ENCODE assay signal across 9 mouse cellular contexts in the genomic region with DNA sequence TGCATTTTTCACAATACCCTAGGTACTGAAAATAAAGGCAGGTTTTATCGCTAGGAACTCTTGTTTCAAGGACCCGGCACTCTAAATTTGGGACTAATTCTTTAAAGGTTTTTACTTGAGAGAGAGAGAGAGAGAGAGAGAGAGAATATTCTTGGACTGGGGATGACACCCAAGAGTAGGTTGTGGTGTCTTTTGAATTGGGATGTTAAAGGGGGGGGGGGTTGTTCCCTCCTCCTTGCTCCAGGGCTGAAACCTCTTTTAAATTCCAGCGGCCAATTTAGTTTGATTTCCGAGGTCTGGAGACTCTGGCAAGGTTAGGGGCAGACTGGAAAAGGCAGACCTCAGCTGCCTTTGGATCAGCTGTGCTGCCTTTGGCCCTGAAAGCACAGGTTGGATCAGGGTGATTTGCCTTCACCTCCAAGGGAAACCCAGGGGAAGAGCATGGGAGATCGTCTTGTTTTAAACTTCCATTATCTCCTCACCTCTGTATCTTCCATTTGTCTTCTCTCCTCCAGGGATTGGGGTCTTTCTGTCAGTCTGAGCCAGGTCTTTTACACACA.
DNase-seq lines count a peak whose midpoint lies in the region; ATAC-seq and TF ChIP-seq lines count a peak whose summit lies in the region.
"Had no signal": no experiment of that assay in that cellular context is flagged by ENCODE, and none has a peak within 500 bp of the region (broad histone marks: within the 10 kb centered on the region; RNA-seq: fewer than 3 reads in every experiment).

No protein-coding gene starts in this region.

- H3K4me2 ChIP-seq in heart, embryonic 11.5 days, result peak overlapping the region; percentile 47; the same call in 1 of the 2 replicates
- H3K4me2 ChIP-seq in embryonic facial prominence, embryonic 13.5 days, result peak overlapping the region; percentile 82
- H3K4me2 ChIP-seq in limb, embryonic 14.5 days (replicated peaks; ENCODE audit: low read depth, low read length, severe bottlenecking), result peak overlapping the region; percentile 36

- 4% methylated on average over 5 of the region's 5 CpGs for WGBS in heart, embryonic 11.5 days (ENCODE audit: insufficient replicate concordance)
- 4% methylated on average over 5 of the region's 5 CpGs for WGBS in embryonic facial prominence, embryonic 13.5 days
- 5% methylated on average over 5 of the region's 5 CpGs for WGBS in limb, embryonic 14.5 days

- H3K27ac ChIP-seq in heart, embryonic 11.5 days (ENCODE audit: low read depth, low read length), result no peak overlapping the region
- peak overlapping the region; percentile 51; the same call in 1 of the 2 replicates for H3K27ac ChIP-seq in embryonic facial prominence, embryonic 13.5 days
- peak overlapping the region; percentile 49 for H3K27ac ChIP-seq in limb, embryonic 14.5 days (replicated peaks; ENCODE audit: low read depth, low read length)

- no peaks in the 10 kb centered on the region for H3K9me3 ChIP-seq in heart, embryonic 11.5 days (replicated peaks; ENCODE audit: control insufficient read depth, low read length)
- no peaks in the 10 kb centered on the region for H3K9me3 ChIP-seq in E14TG2a.4 (ENCODE audit: low read length)
- H3K9me3 ChIP-seq in embryonic facial prominence, embryonic 13.5 days, result no peaks in the 10 kb centered on the region
- H3K9me3 ChIP-seq in limb, embryonic 14.5 days (ENCODE audit: control insufficient read depth, low read length), result no peaks in the 10 kb centered on the region

- no peak for ATAC-seq in heart, embryonic 11.5 days (replicated peaks; ENCODE audit: insufficient number of reproducible peaks, low FRiP score, low TSS enrichment)
- ATAC-seq in embryonic facial prominence, embryonic 13.5 days (ENCODE audit: insufficient number of reproducible peaks, insufficient read depth, low FRiP score, low TSS enrichment, low read depth), result no peak
- ATAC-seq in limb, embryonic 14.5 days (ENCODE audit: low FRiP score, low read depth), result no peak
- no peak for ATAC-seq in activated CD4-positive, CD25-positive, alpha-beta regulatory T cell, adult 4 months
- ATAC-seq: lung, postnatal 0 days had no signal

- no peaks in the 10 kb centered on the region for H3K36me3 ChIP-seq in heart, embryonic 11.5 days (ENCODE audit: control insufficient read depth, insufficient read depth, low read length)
- no peaks in the 10 kb centered on the region for H3K36me3 ChIP-seq in E14TG2a.4 (ENCODE audit: insufficient read depth, low read length)
- no peaks in the 10 kb centered on the region for H3K36me3 ChIP-seq in embryonic facial prominence, embryonic 13.5 days
- H3K36me3 ChIP-seq in limb, embryonic 14.5 days (ENCODE audit: control insufficient read depth, insufficient read depth, low read length), result no peaks in the 10 kb centered on the region

- no peak for TF ChIP-seq CTCF in E14TG2a.4 (conservative IDR thresholded peaks at IDR 0.05; ENCODE audit: low read length)

- H3K4me3 ChIP-seq in heart, embryonic 11.5 days (ENCODE audit: low read depth, low read length), result no peak overlapping the region
- 0 out of 2 replicates have a peak overlapping the region, but pooled peaks have one; percentile 20 for H3K4me3 ChIP-seq in E14TG2a.4 (replicated peaks; ENCODE audit: low read length)
- H3K4me3 ChIP-seq in embryonic facial prominence, embryonic 13.5 days, result peak overlapping the region; percentile 23
- H3K4me3 ChIP-seq in limb, embryonic 14.5 days (replicated peaks; ENCODE audit: low read length), result 0 out of 2 replicates have a peak overlapping the region, but pooled peaks have one; percentile 11

- DNase-seq in heart, postnatal 4 days, result no peak
- DNase-seq in limb, embryonic 14.5 days (ENCODE audit: low spot score), result peak; percentile 17
- no peak for DNase-seq in adrenal gland, adult 8-10 months
- no peak for DNase-seq in gastrocnemius, adult 8-10 months (ENCODE audit: low spot score in 2 of 2)

- H3K27me3 ChIP-seq in heart, embryonic 11.5 days (ENCODE audit: control insufficient read depth, insufficient read depth, low read length), result peaks cover 60% of the 10 kb centered on the region
- H3K27me3 ChIP-seq in E14TG2a.4 (ENCODE audit: insufficient read depth, low read length), result peaks cover 91% of the 10 kb centered on the region
- peaks cover 56% of the 10 kb centered on the region for H3K27me3 ChIP-seq in embryonic facial prominence, embryonic 13.5 days
- peaks cover 46% of the 10 kb centered on the region for H3K27me3 ChIP-seq in limb, embryonic 14.5 days (ENCODE audit: control insufficient read depth, insufficient read depth, low read length)

- H3K4me1 ChIP-seq in heart, embryonic 11.5 days (ENCODE audit: control insufficient read depth, insufficient read depth, low read length), result peaks cover 31% of the 10 kb centered on the region
- H3K4me1 ChIP-seq in E14TG2a.4 (replicated peaks; ENCODE audit: low read depth, low read length), result peaks cover 62% of the 10 kb centered on the region
- H3K4me1 ChIP-seq in embryonic facial prominence, embryonic 13.5 days, result peaks cover 52% of the 10 kb centered on the region
- H3K4me1 ChIP-seq in limb, embryonic 14.5 days (ENCODE audit: control insufficient read depth, insufficient read depth, low read length), result peaks cover 41% of the 10 kb centered on the region

- no peak overlapping the region for H3K9ac ChIP-seq in heart, embryonic 11.5 days (ENCODE audit: low read depth, low read length)
- H3K9ac ChIP-seq in embryonic facial prominence, embryonic 13.5 days, result no peak overlapping the region
- H3K9ac ChIP-seq in limb, embryonic 14.5 days (ENCODE audit: low read depth, low read length, severe bottlenecking), result no peak overlapping the region

- no peak for TF ChIP-seq POLR2A in limb, embryonic 14.5 days (IDR thresholded peaks at IDR 0.05; ENCODE audit: borderline replicate concordance, extremely low read depth, insufficient read depth, insufficient read length)
